Mouse (Mus musculus) layer of hippocampus, adult 2 months (tissue): Measurements from ENCODE around the gene Ank3. TPM values are rescaled to one million over a fixed set of nuclear protein-coding genes. Genes with fewer than 3 reads are reported as not detected.
A peak's percentile ranks its signal among the peaks of the same experiment; 100 is the strongest.

Experiments
- DNase-seq, 2 experiments: peaks; one replicate each; pipeline ENCODE4 v3.0.0; 2022; ENCODE audit warnings: low spot score in 2 of 2
- H3K27ac ChIP-seq: fragments of 200-600 bp; 2 replicates; pipeline ENCODE4 v1.8.1; 2022
- H3K4me3 ChIP-seq: fragments of 200-600 bp; 2 replicates; pipeline ENCODE4 v1.8.1; 2022; ENCODE audit warnings: mild to moderate bottlenecking
- CTCF ChIP-seq: fragments of 200-600 bp; conservative IDR thresholded peaks from 2 replicates; pipeline ENCODE4 v1.8.1; 2022; ENCODE audit warnings: antibody characterized with exemption, mild to moderate bottlenecking, moderate library complexity
- total RNA-seq, 2 experiments: library from RNA; stranded (reverse); gene quantifications; 2 replicates each; pipeline ENCODE4 v1.2.3; 2021

Ank3 gene
- total RNA-seq, 2 experiments from 2014 or later: 474 to 477 TPM

- no peak for DNase-seq
- Histone ChIP-seq H3K4me3 (no peak overlapping the region), H3K27ac (no peak overlapping the region)
- no peak for TF ChIP-seq CTCF
These were observed 643.0 kb downstream of the Ank3 start for GRCm38 (mm10) chr10:70041562-70041961.

GRCm38 (mm10) chr10:70045722-70046121, 647.1 kb downstream of the Ank3 start:
- no peak for DNase-seq
- Histone ChIP-seq H3K4me3 (no peak overlapping the region), H3K27ac (no peak overlapping the region)
- no peak for TF ChIP-seq CTCF

GRCm38 (mm10) chr10:70049771-70050170, 651.2 kb downstream of the Ank3 start:
- TF ChIP-seq CTCF: no peak
- H3K27ac ChIP-seq: no peak overlapping the region
- H3K4me3 ChIP-seq: no peak overlapping the region
- no peak for DNase-seq

- no peak for DNase-seq
- H3K27ac ChIP-seq: no peak overlapping the region
- no peak for TF ChIP-seq CTCF
- H3K4me3 ChIP-seq: no peak overlapping the region
These were observed 656.7 kb downstream of the Ank3 start for GRCm38 (mm10) chr10:70055291-70055690.

GRCm38 (mm10) chr10:70057064-70057463, 658.5 kb downstream of the Ank3 start:
- no peak for TF ChIP-seq CTCF
- no peak for DNase-seq
- Histone ChIP-seq H3K27ac (no peak overlapping the region), H3K4me3 (no peak overlapping the region)

GRCm38 (mm10) chr10:70060021-70060688, 661.6 kb downstream of the Ank3 start:
- Histone ChIP-seq H3K4me3 (no peak overlapping the region), H3K27ac (no peak overlapping the region)
- no peak for TF ChIP-seq CTCF
- DNase-seq: peak; percentile 34 to 66

GRCm38 (mm10) chr10:70060689-70061081, 662.1 kb downstream of the Ank3 start:
- no peak overlapping the region for H3K27ac ChIP-seq
- DNase-seq: no peak
- no peak overlapping the region for H3K4me3 ChIP-seq
- TF ChIP-seq CTCF: no peak

GRCm38 (mm10) chr10:70063881-70064555, 665.4 kb downstream of the Ank3 start:
- TF ChIP-seq CTCF: no peak
- no peak for DNase-seq
- Histone ChIP-seq H3K27ac (no peak overlapping the region), H3K4me3 (no peak overlapping the region)

GRCm38 (mm10) chr10:70065191-70065590, 666.6 kb downstream of the Ank3 start:
- no peak for DNase-seq

GRCm38 (mm10) chr10:70066497-70067168, 668.1 kb downstream of the Ank3 start:
- no peak for DNase-seq
- Histone ChIP-seq H3K27ac (no peak overlapping the region), H3K4me3 (no peak overlapping the region)
- TF ChIP-seq CTCF: no peak

More at GRCm38 (mm10) chr10:70065191-70065590, 666.6 kb downstream of the Ank3 start:
- Histone ChIP-seq H3K4me3 (no peak overlapping the region), H3K27ac (no peak overlapping the region)
- TF ChIP-seq CTCF: no peak

- H3K27ac ChIP-seq: no peak overlapping the region
- DNase-seq: no peak
- no peak overlapping the region for H3K4me3 ChIP-seq
- TF ChIP-seq CTCF: no peak
These were observed 668.9 kb downstream of the Ank3 start for GRCm38 (mm10) chr10:70067169-70068115.

GRCm38 (mm10) chr10:70069321-70069720, 670.7 kb downstream of the Ank3 start:
- Histone ChIP-seq H3K4me3 (no peak overlapping the region), H3K27ac (no peak overlapping the region)
- no peak for DNase-seq
- no peak for TF ChIP-seq CTCF
